Comparison of ENCODE assay signal across 8 mouse cellular contexts in the genomic region with DNA sequence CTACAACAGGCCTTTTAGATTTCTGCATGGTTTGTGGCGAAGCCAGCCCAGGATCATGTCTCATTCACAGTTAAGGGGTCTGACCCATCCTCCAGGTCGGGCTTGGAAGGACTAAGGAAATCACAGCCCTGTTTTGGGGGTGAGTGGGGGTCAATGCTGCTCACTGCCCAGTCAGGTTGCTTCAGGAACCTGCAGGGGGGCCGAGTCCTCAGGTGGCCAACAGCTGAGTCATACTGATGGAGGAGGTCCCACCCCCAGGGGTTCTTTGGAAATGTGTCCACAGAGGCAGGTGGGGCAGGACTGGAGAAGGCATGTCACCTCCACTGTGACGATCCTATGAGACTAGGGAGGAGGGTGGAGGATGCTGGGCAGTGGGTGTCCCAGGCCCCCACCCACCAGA. TPM values are rescaled to one million over a fixed set of nuclear protein-coding genes. Genes with fewer than 3 reads are reported as not detected.
DNase-seq lines count a peak whose midpoint lies in the region; ATAC-seq and TF ChIP-seq lines count a peak whose summit lies in the region.

No protein-coding gene starts in this region.

- no peaks in the 10 kb centered on the region for H3K27me3 ChIP-seq in heart, embryonic 10.5 days (ENCODE audit: insufficient read depth, poor library complexity, severe bottlenecking)
- no peaks in the 10 kb centered on the region for H3K27me3 ChIP-seq in E14TG2a.4 (ENCODE audit: insufficient read depth, low read length)
- H3K27me3 ChIP-seq in embryonic facial prominence, embryonic 15.5 days: no peaks in the 10 kb centered on the region
- H3K27me3 ChIP-seq in liver, embryonic 12.5 days (replicated peaks): no peaks in the 10 kb centered on the region

- no peak for DNase-seq in heart, embryonic 10.5 days (ENCODE audit: low spot score)
- no peak for DNase-seq in heart, postnatal 10 days
- no peak for DNase-seq in left cerebral cortex, postnatal 10 days (ENCODE audit: extremely low spot score in 1 of 2, low spot score in 2 of 2)
- DNase-seq in left cerebral cortex, adult 9 months (ENCODE audit: low spot score in 2 of 2): no peak

- intact Hi-C loops in heart, postnatal 10 days (cut with DNase I): no loop called here
- intact Hi-C loops in left cerebral cortex, postnatal 10 days (cut with DNase I): no loop called here

- H3K9ac ChIP-seq in embryonic facial prominence, embryonic 15.5 days: no peak overlapping the region
- H3K9ac ChIP-seq in liver, embryonic 12.5 days: peak overlapping the region; percentile 54

- no peak overlapping the region for H3K4me3 ChIP-seq in heart, embryonic 10.5 days
- H3K4me3 ChIP-seq in E14TG2a.4 (replicated peaks; ENCODE audit: low read length): 0 out of 2 replicates have a peak overlapping the region, but pooled peaks have one; percentile 20
- H3K4me3 ChIP-seq in embryonic facial prominence, embryonic 15.5 days (replicated peaks): no peak overlapping the region
- no peak overlapping the region for H3K4me3 ChIP-seq in liver, embryonic 12.5 days

- H3K36me3 ChIP-seq in heart, embryonic 10.5 days: peaks cover 47% of the 10 kb centered on the region
- peaks cover 48% of the 10 kb centered on the region for H3K36me3 ChIP-seq in E14TG2a.4 (ENCODE audit: insufficient read depth, low read length)
- H3K36me3 ChIP-seq in embryonic facial prominence, embryonic 15.5 days: peaks cover 46% of the 10 kb centered on the region
- peaks cover 53% of the 10 kb centered on the region for H3K36me3 ChIP-seq in liver, embryonic 12.5 days

- H3K4me2 ChIP-seq in embryonic facial prominence, embryonic 15.5 days (replicated peaks): peak overlapping the region; percentile 42; the same call in 1 of the 2 replicates
- peak overlapping the region; percentile 55 for H3K4me2 ChIP-seq in liver, embryonic 12.5 days

- TF ChIP-seq CTCF in E14TG2a.4 (conservative IDR thresholded peaks at IDR 0.05; ENCODE audit: low read length): no peak

- H3K9me3 ChIP-seq in heart, embryonic 10.5 days: no peaks in the 10 kb centered on the region
- no peaks in the 10 kb centered on the region for H3K9me3 ChIP-seq in E14TG2a.4 (ENCODE audit: low read length)
- no peaks in the 10 kb centered on the region for H3K9me3 ChIP-seq in embryonic facial prominence, embryonic 15.5 days (replicated peaks)
- H3K9me3 ChIP-seq in liver, embryonic 12.5 days (replicated peaks): no peaks in the 10 kb centered on the region

- peaks cover 49% of the 10 kb centered on the region for H3K4me1 ChIP-seq in heart, embryonic 10.5 days
- peaks cover 84% of the 10 kb centered on the region for H3K4me1 ChIP-seq in E14TG2a.4 (replicated peaks; ENCODE audit: low read depth, low read length)
- peaks cover 65% of the 10 kb centered on the region for H3K4me1 ChIP-seq in embryonic facial prominence, embryonic 15.5 days
- peaks cover 66% of the 10 kb centered on the region for H3K4me1 ChIP-seq in liver, embryonic 12.5 days

- no peak for ATAC-seq in embryonic facial prominence, embryonic 15.5 days (ENCODE audit: insufficient number of reproducible peaks, low FRiP score, low TSS enrichment, low read depth)
- ATAC-seq in liver, embryonic 12.5 days: no peak
- no peak for ATAC-seq in megakaryocyte-erythroid progenitor cell, adult 5-6 weeks (replicated peaks; ENCODE audit: low FRiP score, low TSS enrichment, poor library complexity, severe bottlenecking)

- 63% methylated on average over 4 of the region's 4 CpGs for WGBS in heart, embryonic 10.5 days
- WGBS in embryonic facial prominence, embryonic 15.5 days: 49% methylated on average over 4 of the region's 4 CpGs
- 58% methylated on average over 4 of the region's 4 CpGs for WGBS in liver, embryonic 12.5 days (ENCODE audit: insufficient replicate concordance)

- H3K27ac ChIP-seq in heart, embryonic 10.5 days: 0 out of 2 replicates have a peak overlapping the region, but pooled peaks have one; percentile 30
- H3K27ac ChIP-seq in embryonic facial prominence, embryonic 15.5 days (replicated peaks): peak overlapping the region; percentile 88
- H3K27ac ChIP-seq in liver, embryonic 12.5 days: peak overlapping the region; percentile 81

RNA-seq across cellular contexts. Expression of a gene that starts 8.6 kb away (rescaled TPM):
- 59.0 and 69.9 TPM in 2 replicates for polyA plus RNA-seq in heart, embryonic 10.5 days (2016; fragmentation: Nextera tagmentation; extraction: Ambion mirVana)
- total RNA-seq in heart, postnatal 10 days (2021): 10 to 100 TPM; 42.2 to 46.4 TPM
- 82.2 and 82.7 TPM in 2 replicates for polyA plus RNA-seq in embryonic facial prominence, embryonic 15.5 days (2015; fragmentation: Nextera tagmentation; extraction: Ambion mirVana)
- polyA plus RNA-seq in liver, embryonic 12.5 days (2016; fragmentation: Nextera tagmentation; extraction: Ambion mirVana): 26.0 and 27.3 TPM in 2 replicates
- 27.4 and 32.0 TPM in 2 replicates for total RNA-seq in megakaryocyte-erythroid progenitor cell, adult 5-6 weeks (2014; fragmentation: Nextera tagmentation)
- total RNA-seq in megakaryocyte-erythroid progenitor cell, adult 5-6 weeks (2017): 11.8 and 14.8 TPM in 2 replicates
- total RNA-seq in left cerebral cortex, postnatal 10 days (2021): 10 to 100 TPM; 89.6 to 91.0 TPM

RNA-seq across cellular contexts. Expression of a gene that starts 12.5 kb away (rescaled TPM):
- 90.8 and 92.0 TPM in 2 replicates for polyA plus RNA-seq in heart, embryonic 10.5 days (2016; fragmentation: Nextera tagmentation; extraction: Ambion mirVana)
- 100 to 1,000 TPM; 143 to 159 TPM for total RNA-seq in heart, postnatal 10 days (2021)
- 99.0 and 105 TPM in 2 replicates for polyA plus RNA-seq in embryonic facial prominence, embryonic 15.5 days (2015; fragmentation: Nextera tagmentation; extraction: Ambion mirVana)
- polyA plus RNA-seq in liver, embryonic 12.5 days (2016; fragmentation: Nextera tagmentation; extraction: Ambion mirVana): 124 and 125 TPM in 2 replicates
- 149 and 158 TPM in 2 replicates for total RNA-seq in megakaryocyte-erythroid progenitor cell, adult 5-6 weeks (2014; fragmentation: Nextera tagmentation)
- total RNA-seq in megakaryocyte-erythroid progenitor cell, adult 5-6 weeks (2017): 78.4 and 117 TPM in 2 replicates
- 10 to 100 TPM; 46.1 to 47.1 TPM for total RNA-seq in left cerebral cortex, postnatal 10 days (2021)

RNA-seq across cellular contexts. Expression of a gene that starts 36.3 kb away (rescaled TPM):
- 54.8 and 56.8 TPM in 2 replicates for polyA plus RNA-seq in heart, embryonic 10.5 days (2016; fragmentation: Nextera tagmentation; extraction: Ambion mirVana)
- 10 to 100 TPM; 10.1 to 11.3 TPM for total RNA-seq in heart, postnatal 10 days (2021)
- 48.2 and 51.8 TPM in 2 replicates for polyA plus RNA-seq in embryonic facial prominence, embryonic 15.5 days (2015; fragmentation: Nextera tagmentation; extraction: Ambion mirVana)
- polyA plus RNA-seq in liver, embryonic 12.5 days (2016; fragmentation: Nextera tagmentation; extraction: Ambion mirVana): 43.9 and 45.3 TPM in 2 replicates
- 22.8 and 29.1 TPM in 2 replicates for total RNA-seq in megakaryocyte-erythroid progenitor cell, adult 5-6 weeks (2014; fragmentation: Nextera tagmentation)
- 30.5 and 38.6 TPM in 2 replicates for total RNA-seq in megakaryocyte-erythroid progenitor cell, adult 5-6 weeks (2017)
- 10 to 100 TPM; 21.8 to 24.7 TPM for total RNA-seq in left cerebral cortex, postnatal 10 days (2021)

RNA-seq across cellular contexts. Expression of a gene that starts 36.5 kb away (rescaled TPM):
- polyA plus RNA-seq in heart, embryonic 10.5 days (2016; fragmentation: Nextera tagmentation; extraction: Ambion mirVana): 12.8 and 14.4 TPM in 2 replicates
- total RNA-seq in heart, postnatal 10 days (2021): 1 to 10 TPM; 2.9 to 4.1 TPM
- 27.0 and 28.0 TPM in 2 replicates for polyA plus RNA-seq in embryonic facial prominence, embryonic 15.5 days (2015; fragmentation: Nextera tagmentation; extraction: Ambion mirVana)
- 10.1 and 10.6 TPM in 2 replicates for polyA plus RNA-seq in liver, embryonic 12.5 days (2016; fragmentation: Nextera tagmentation; extraction: Ambion mirVana)
- 22.8 and 26.4 TPM in 2 replicates for total RNA-seq in megakaryocyte-erythroid progenitor cell, adult 5-6 weeks (2014; fragmentation: Nextera tagmentation)
- total RNA-seq in megakaryocyte-erythroid progenitor cell, adult 5-6 weeks (2017): 3.0 and 4.5 TPM in 2 replicates
- 10 to 100 TPM; 56.3 to 63.5 TPM for total RNA-seq in left cerebral cortex, postnatal 10 days (2021)

RNA-seq across cellular contexts. Expression of a gene that starts 42.8 kb away (rescaled TPM):
- polyA plus RNA-seq in heart, embryonic 10.5 days (2016; fragmentation: Nextera tagmentation; extraction: Ambion mirVana): 110 and 150 TPM in 2 replicates
- total RNA-seq in heart, postnatal 10 days (2021): 100 to 1,000 TPM; 137 to 141 TPM
- polyA plus RNA-seq in embryonic facial prominence, embryonic 15.5 days (2015; fragmentation: Nextera tagmentation; extraction: Ambion mirVana): 172 and 190 TPM in 2 replicates
- 106 TPM in 2 replicates for polyA plus RNA-seq in liver, embryonic 12.5 days (2016; fragmentation: Nextera tagmentation; extraction: Ambion mirVana)
- 70.2 and 93.3 TPM in 2 replicates for total RNA-seq in megakaryocyte-erythroid progenitor cell, adult 5-6 weeks (2014; fragmentation: Nextera tagmentation)
- 117 and 120 TPM in 2 replicates for total RNA-seq in megakaryocyte-erythroid progenitor cell, adult 5-6 weeks (2017)
- 100 to 1,000 TPM; 156 to 167 TPM for total RNA-seq in left cerebral cortex, postnatal 10 days (2021)

Comparison
In these comparisons a context has a peak if more than half of its experiments do, and no peak if none do; other contexts are left out.
1. H3K27ac ChIP-seq: peak in every context shown above with its lines; median percentile 88 in embryonic facial prominence, embryonic 15.5 days; 81 in liver, embryonic 12.5 days; 30 in heart, embryonic 10.5 days.